Mouse (Mus musculus) brain, embryonic 14.5 days (tissue): ENCODE measurements around the gene Zhx3.

Source experiments
- CTCF ChIP-seq: fragments of 200-500 bp; IDR thresholded peaks from 2 replicates; pipeline ENCODE4 v1.5.1; 2012; ENCODE audit warnings: inconsistent platforms, mild to moderate bottlenecking, moderate library complexity, borderline replicate concordance; ENCODE audit not compliant: insufficient read depth, insufficient read length; ENCODE audit errors: extremely low read depth
- POLR2A ChIP-seq: fragments of 200-500 bp; IDR thresholded peaks from 2 replicates; pipeline ENCODE4 v1.6.1; 2012; ENCODE audit warnings: mild to moderate bottlenecking, inconsistent platforms, borderline replicate concordance; ENCODE audit not compliant: poor library complexity, insufficient read depth, insufficient read length, severe bottlenecking; ENCODE audit errors: extremely low read depth

DNA sequence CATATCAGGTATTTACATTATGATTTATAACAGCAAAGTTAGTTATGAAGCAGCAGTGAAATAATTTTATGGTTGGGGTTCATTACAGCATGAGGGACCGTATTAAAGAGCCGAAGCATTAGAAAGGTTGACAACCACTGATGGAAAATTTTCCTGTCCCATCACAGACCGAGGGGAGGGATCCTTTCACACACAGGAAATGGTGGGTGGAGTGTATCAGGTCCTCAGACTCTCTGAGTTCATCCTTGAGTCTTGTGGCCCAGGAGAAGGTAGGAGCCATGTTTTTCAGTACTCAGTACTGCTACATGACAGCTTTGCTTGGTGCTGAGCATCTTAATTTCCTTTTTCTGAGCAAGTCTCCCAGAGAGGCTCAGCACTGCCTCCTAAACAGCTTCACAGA, 109.0 kb downstream of the Zhx3 start:
- TF ChIP-seq CTCF = no peak
- no peak for TF ChIP-seq POLR2A
